Mouse (Mus musculus): ENCODE results near the gene Krtap1-3.

Gene Krtap1-3

DNA sequence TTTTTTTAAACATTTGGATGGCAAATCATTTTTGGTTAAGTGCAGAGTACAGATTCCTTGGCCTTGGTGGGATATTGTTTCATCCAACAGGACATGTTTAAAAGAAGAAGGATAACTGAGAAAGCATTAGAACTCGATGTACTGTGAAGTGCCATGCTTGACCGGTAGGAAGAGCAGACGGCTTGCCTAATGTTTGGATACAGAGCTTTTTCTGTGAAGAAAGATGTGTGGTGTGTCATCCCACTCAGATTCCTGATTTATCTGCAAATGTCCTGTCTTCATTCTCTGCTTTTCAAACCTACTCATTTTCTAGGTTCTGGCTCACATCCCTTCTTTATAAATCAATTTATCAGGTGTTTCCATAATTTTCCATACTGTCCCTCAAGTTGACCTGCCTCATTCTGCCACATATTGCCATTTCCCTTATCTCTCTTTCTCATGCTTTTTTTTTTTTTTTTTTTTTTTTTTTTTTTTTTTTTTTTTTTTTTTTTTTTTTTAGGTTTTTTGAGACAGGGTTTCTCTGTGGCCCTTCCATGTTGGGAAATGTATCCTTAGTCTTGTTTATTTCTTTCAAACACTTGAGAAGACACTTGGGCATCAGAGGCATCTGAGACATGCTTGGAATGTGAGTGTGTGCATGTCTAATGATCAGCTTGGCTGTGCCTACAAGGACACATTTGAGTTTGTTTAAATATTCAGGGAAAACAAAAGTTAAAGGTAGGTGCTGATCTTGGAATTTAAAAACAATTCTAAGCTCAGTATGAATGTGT, 33.0 kb downstream of the Krtap1-3 start:
- no peak for DNase-seq

DNA sequence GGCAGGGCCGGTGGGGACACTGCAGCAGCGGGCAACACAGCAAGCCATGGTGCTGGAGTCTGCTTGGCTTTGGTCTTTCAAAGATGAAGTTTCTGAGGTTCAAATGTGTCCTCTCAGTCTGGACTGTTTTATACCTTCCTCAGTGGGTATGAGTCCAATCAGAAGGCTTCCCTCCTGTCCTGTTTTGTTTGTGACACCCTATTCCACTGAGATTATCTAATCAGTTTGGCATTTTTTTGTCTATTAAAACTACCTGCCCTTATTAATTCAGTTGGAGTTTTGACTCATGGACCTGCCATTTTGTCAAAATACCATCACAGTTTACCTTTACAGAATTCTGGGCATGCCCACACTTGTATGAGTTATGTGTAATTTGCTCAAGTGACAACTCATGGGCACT, 34.4 kb downstream of the Krtap1-3 start, which contains the start of gene Krtap3-2:
TSS of gene Krtap3-2 (minus strand) at position 101 of the 400 bp plus-strand sequence.
- DNase-seq = no peak

DNA sequence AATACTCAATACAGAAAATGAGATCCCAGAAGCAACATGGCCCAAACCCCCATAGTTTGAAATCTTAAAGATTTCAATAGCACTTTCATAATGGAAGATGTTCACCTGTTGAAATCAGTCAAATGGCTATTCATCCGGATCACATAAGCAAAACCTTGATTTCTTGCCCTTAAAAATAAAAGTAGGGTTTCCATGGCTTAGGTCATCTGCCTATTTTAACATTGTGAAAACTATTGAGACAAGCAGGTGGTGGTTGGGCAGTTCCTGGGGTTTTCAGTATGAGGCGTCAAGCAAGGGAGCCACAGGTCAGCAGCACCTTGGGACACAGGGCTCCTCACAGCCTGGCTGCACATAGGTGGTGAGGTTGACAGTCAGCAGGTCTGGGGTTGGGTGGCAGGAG, 34.9 kb downstream of the Krtap1-3 start:
- DNase-seq = no peak

DNA sequence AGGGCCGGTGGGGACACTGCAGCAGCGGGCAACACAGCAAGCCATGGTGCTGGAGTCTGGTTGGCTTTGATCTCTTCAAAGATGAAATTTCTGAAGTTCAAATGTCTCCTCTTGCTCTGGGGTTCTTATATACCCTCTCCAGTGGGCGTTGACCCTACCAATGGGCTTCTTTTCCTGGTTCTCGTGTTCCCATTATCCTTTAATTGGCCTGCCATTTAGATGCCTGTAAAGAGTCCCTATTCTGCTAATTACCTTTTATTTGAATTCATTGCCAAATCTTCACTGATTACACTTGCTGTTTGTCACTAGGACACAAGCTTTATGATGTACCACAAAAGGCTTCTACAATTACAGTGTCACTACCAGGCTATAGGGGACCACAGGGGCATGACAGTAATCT, 40.4 kb downstream of the Krtap1-3 start, which contains the start of gene Krtap3-3:
TSS of gene Krtap3-3 (minus strand) at position 101 of the 400 bp plus-strand sequence.
- DNase-seq = no peak

DNA sequence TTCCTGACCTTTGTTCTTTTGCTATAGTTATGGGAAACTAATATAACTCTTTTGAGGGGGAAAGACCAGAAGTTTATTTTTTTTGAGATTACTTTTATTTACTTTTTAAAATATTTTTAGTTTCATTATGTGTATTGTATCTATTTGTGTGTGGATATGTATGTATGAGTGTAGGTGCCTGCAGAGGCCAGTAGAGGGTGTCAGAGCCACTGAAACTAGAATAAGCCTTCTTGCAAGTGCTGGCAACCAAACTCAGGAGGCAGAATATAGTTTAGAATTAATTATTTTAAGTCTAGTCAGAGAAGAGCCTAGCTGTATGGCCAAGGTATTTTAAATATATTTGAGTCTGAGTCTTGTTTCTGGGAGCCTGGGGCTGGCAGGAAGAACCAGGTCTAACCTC, 43.2 kb downstream of the Krtap1-3 start:
- DNase-seq = no peak
